Mouse (Mus musculus) G1E (cell line): ENCODE measurements at regions not wholly inside any gene's neighbourhood (a gene's known extent, or its start where the extent isn't known, plus 50 kb on each side); places are given as distances from the start of the nearest gene placed in this dataset.
A peak's percentile ranks its signal among the peaks of the same experiment; 100 is the strongest.

Experiments used
- ATAC-seq: 2 replicates; pipeline ENCODE4 v1.8.0; 2016; ENCODE audit warnings: mild to moderate bottlenecking; ENCODE audit not compliant: insufficient number of reproducible peaks, poor library complexity, low FRiP score, severe bottlenecking; ENCODE audit errors: extremely low read depth
- DNase-seq: peaks from one replicate; pipeline ENCODE4 v3.0.0; 2012; ENCODE audit warnings: low spot score
- H3K27me3 ChIP-seq: 2 replicates; pipeline ENCODE4 v1.6.1; 2012; ENCODE audit warnings: mild to moderate bottlenecking, low read length, inconsistent platforms; ENCODE audit not compliant: insufficient read depth
- H3K36me3 ChIP-seq: replicated peaks from 2 replicates; pipeline ENCODE3; 2012; ENCODE audit warnings: mild to moderate bottlenecking, inconsistent platforms
- H3K4me1 ChIP-seq: 2 replicates; pipeline ENCODE4 v1.6.1; 2012; ENCODE audit warnings: low read depth, low read length, inconsistent platforms, mixed read lengths; ENCODE audit not compliant: insufficient read depth
- H3K4me3 ChIP-seq: 2 replicates; pipeline ENCODE4 v1.5.1; 2012; ENCODE audit warnings: low read depth, mild to moderate bottlenecking, inconsistent platforms, low read length, moderate library complexity, mixed read lengths
- H3K9me3 ChIP-seq: replicated peaks from 2 replicates; pipeline ENCODE4 v1.6.1; 2012; ENCODE audit warnings: inconsistent platforms
- CTCF ChIP-seq: IDR thresholded peaks from 2 replicates; pipeline ENCODE4 v1.5.1; 2012; ENCODE audit warnings: low read depth, low read length, inconsistent platforms, mixed read lengths
- GATA1 ChIP-seq: IDR thresholded peaks from 2 replicates; pipeline ENCODE4 v1.6.1; 2012; ENCODE audit warnings: borderline replicate concordance, low read length, inconsistent platforms, mixed read lengths
- GATA2 ChIP-seq: IDR thresholded peaks from 2 replicates; pipeline ENCODE4 v1.6.1; 2012; ENCODE audit warnings: low read depth, low read length, inconsistent platforms, borderline replicate concordance
- POLR2AphosphoS5 ChIP-seq: IDR thresholded peaks from 2 replicates; pipeline ENCODE4 v1.6.1; 2012; ENCODE audit warnings: low read depth, low read length, inconsistent platforms; ENCODE audit not compliant: insufficient replicate concordance
- TAL1 ChIP-seq: conservative IDR thresholded peaks from 2 replicates; pipeline ENCODE4 v1.6.1; 2012; ENCODE audit warnings: low read depth, low read length, inconsistent platforms, mixed read lengths

- Histone ChIP-seq H3K4me3 (no peak overlapping the region), H3K27me3 (no peaks in the 10 kb centered on the region), H3K9me3 (no peaks in the 10 kb centered on the region), H3K36me3 (no peaks in the 10 kb centered on the region), H3K4me1 (no peaks in the 10 kb centered on the region)
- TF ChIP-seq GATA2 (no peak), GATA1 (no peak), TAL1 (no peak), POLR2AphosphoS5 (no peak)
- ATAC-seq (no peak), DNase-seq (no peak)
Observed at GRCm38 (mm10) chr19:15052642-15053239, 454.9 kb upstream of the Tle4 start.

GRCm38 (mm10) chr19:15047896-15048295, 450.0 kb upstream of the Tle4 start:
- DNase-seq (no peak), ATAC-seq (no peak)
- no peaks in the 10 kb centered on the region for H3K27me3 ChIP-seq
- H3K4me1 ChIP-seq = no peaks in the 10 kb centered on the region
- no peak for TF ChIP-seq TAL1
- no peak for TF ChIP-seq GATA2
- no peak for TF ChIP-seq CTCF
- no peak for TF ChIP-seq GATA1
- TF ChIP-seq POLR2AphosphoS5 = no peak
- H3K9me3 ChIP-seq = no peaks in the 10 kb centered on the region
- no peak overlapping the region for H3K4me3 ChIP-seq
- H3K36me3 ChIP-seq = no peaks in the 10 kb centered on the region

DNA sequence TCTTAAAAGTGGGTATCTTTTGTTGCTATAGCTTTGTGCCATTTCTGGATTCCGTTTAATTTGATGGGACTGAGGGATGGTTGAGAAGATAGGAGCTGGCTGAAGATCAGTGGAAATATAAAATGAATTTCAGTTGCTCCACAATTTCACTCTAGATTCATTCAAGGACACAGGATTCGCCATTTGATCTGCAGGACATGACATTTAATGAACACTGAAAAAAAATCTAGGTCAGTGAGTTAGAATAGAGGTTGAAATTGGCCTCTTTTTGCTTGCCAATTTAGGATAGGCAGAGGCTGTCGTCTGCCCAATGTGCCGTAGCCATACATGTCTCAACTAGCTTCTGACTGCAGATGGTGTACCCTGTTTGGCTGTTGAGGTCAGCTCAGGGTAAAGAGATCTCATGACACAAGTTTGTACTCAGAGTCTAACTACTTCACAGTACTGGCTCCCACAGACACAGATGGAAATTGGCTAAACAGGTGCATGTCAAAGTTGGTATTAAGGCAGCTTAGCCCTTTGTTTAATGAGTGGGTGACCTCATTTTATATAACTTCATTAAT, 449.5 kb upstream of the Tle4 start:
- H3K4me3 ChIP-seq = no peak overlapping the region
- no peaks in the 10 kb centered on the region for H3K36me3 ChIP-seq
- TF ChIP-seq CTCF = no peak
- TF ChIP-seq TAL1 = no peak
- TF ChIP-seq GATA1 = no peak
- no peak for TF ChIP-seq POLR2AphosphoS5
- TF ChIP-seq GATA2 = no peak
- H3K9me3 ChIP-seq = no peaks in the 10 kb centered on the region
- no peak for ATAC-seq
- no peak for DNase-seq
- H3K4me1 ChIP-seq = no peaks in the 10 kb centered on the region
- no peaks in the 10 kb centered on the region for H3K27me3 ChIP-seq

DNA sequence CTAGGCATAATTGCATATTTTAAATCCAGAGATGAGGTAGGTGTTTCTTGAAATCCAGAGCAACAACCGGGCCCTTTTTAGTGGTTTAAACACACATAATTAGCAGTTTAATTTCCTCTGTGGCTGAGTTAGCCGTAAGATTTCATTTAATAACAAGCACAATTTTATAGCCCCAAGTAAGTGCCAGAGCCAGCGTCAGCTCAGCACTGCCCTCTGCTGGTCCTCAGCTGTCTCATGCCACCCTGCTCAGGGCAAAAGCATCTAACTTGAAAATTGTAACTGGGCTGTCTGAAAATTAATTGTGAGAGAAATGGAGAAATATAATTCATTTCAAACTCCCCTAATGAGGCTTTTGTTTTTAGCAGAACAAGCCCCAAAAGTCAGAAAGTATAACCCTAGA, 437.7 kb upstream of the Tle4 start:
- DNase-seq (no peak), ATAC-seq (no peak)
- Histone ChIP-seq H3K36me3 (no peaks in the 10 kb centered on the region), H3K4me1 (no peaks in the 10 kb centered on the region), H3K27me3 (peaks cover 3% of the 10 kb centered on the region; the same call in 1 of the 2 replicates), H3K9me3 (no peaks in the 10 kb centered on the region), H3K4me3 (no peak overlapping the region)
- peak; percentile 59; the same call in 1 of the 2 replicates for TF ChIP-seq CTCF
- TF ChIP-seq TAL1 = no peak

- Histone ChIP-seq H3K9me3 (no peaks in the 10 kb centered on the region), H3K4me1 (no peaks in the 10 kb centered on the region), H3K36me3 (no peaks in the 10 kb centered on the region), H3K27me3 (peaks cover 3% of the 10 kb centered on the region; the same call in 1 of the 2 replicates), H3K4me3 (no peak overlapping the region)
- no peak for TF ChIP-seq GATA1
- no peak for TF ChIP-seq CTCF
- TF ChIP-seq TAL1 = no peak
- TF ChIP-seq POLR2AphosphoS5 = no peak
- TF ChIP-seq GATA2 = no peak
- ATAC-seq (no peak), DNase-seq (no peak)
Observed at GRCm38 (mm10) chr19:15033921-15034320, 436.1 kb upstream of the Tle4 start.

DNA sequence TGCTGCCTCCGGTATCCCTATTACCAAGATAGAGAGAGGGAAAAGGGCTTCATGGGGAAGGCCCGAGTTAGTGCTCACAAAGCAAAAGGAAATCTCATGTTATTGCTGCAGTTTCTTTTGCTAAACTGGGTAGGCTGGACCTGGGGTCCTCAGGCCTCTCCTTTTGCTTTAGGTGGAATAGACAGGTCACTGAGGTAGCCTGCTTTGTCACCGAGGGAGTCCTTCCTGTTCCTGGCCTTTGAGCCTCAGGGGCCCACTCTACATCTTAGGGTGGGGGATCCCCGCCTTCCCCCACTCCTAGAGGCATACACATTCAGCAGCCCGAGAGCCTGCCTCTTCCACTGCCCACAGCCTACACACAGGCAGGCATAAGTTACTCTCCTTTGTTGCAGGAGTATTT, 435.5 kb upstream of the Tle4 start:
- ATAC-seq (no peak), DNase-seq (no peak)
- Histone ChIP-seq H3K27me3 (peaks cover 3% of the 10 kb centered on the region; the same call in 1 of the 2 replicates), H3K4me3 (no peak overlapping the region), H3K4me1 (no peaks in the 10 kb centered on the region), H3K9me3 (no peaks in the 10 kb centered on the region), H3K36me3 (no peaks in the 10 kb centered on the region)
- TF ChIP-seq GATA1 (no peak), TAL1 (no peak), CTCF (no peak)
